Mouse (Mus musculus): ENCODE measurements at regions not wholly inside any gene's neighbourhood (a gene's known extent, or its start where the extent isn't known, plus 50 kb on each side); places are given as distances from the start of the nearest gene placed in this dataset.
"Not testable (repeated sequence)": the region's sequence is repeated elsewhere in the genome, so short reads cannot be mapped to it uniquely, and the experiment has no call there.

DNA sequence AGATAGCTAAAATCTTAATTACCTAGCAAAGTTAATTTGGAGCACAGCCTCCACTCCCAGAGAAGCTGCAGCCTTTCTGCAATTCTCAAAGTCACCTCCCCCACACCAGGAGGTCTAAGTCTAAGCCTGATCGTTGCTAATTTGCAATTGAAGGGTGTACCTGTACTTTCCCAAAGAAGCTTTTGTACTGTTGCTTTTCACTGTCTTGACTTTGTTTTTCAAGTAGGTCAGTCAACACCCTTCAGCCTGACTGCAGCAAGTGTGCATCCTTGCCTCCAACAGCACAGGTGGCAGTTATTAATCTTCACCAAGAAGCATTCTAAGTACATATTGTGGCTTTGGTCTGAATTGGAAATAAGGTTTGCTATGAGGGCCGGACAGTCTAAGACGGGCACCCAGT, 91.7 kb upstream of the Slc22a30 start:
- DNase-seq (ENCODE audit: low spot score): not testable (repeated sequence)

- not testable (repeated sequence) for DNase-seq (ENCODE audit: low spot score)
Measured at GRCm38 (mm10) chr19:8497526-8497925, 92.6 kb upstream of the Slc22a30 start.

DNA sequence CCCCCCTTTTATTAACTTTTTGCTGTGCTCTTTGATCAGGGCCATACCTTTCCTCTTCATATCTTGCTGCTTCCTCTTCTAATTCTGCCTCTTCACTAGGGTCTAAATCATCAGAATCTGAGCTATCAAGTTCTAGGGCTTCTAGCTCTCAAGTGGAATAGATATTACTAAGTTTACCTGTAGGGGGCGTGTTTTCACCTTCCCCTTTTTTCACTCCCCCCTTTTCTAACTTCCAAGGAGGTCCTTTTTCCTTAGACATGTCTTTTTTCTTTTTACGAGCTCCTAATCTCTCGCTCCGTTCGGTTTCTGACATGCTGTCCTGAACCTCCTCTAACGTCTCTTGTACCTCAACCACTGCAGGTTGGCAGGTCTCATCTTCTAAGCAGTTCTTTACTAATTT, 73.3 kb upstream of the Slc22a8 start:
- peak; percentile 0 for DNase-seq (ENCODE audit: low spot score)

- peak; percentile 83 for DNase-seq (ENCODE audit: low spot score)
Measured at GRCm38 (mm10) chr19:8518273-8518672, 72.8 kb upstream of the Slc22a8 start.

DNA sequence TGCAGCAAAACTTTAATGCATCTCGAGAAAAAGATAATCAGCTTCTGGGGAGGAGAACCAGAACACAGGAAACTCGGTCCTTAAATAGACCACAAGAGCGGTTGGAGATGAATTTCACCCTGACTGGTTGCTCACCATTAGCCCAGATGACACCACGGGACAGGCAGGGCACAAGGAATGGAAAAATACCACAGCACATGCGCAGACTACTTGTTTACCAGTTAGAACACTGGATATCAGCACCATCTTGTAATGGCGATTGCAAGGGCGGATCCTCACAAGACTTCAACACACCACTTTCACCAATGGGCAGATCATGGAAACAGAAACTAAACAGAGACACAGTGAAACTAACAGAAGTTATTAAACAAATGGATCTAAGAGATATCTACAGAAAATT, 72.1 kb upstream of the Slc22a8 start:
- DNase-seq (ENCODE audit: low spot score): peak; percentile 31

DNA sequence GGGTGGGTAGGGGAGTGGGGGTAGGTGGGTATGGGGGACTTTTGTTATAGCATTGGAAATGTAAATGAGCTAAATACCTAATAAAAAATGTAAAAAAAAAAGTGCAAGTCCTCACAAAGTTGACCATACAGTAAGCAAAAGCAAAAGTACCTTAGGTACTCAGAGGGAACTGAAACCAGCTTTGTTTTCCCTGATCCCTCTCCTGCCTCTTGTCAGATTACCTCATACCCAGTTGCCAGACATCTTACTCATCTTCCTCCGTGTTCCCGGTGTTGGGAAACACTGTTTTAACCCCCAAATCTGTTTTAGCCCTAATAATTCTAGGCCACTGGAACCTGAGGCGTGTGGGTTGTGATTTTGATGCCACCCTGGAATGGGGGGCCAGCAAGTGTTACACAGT, 56.5 kb upstream of the Slc22a8 start:
- no peak for DNase-seq (ENCODE audit: low spot score)

DNA sequence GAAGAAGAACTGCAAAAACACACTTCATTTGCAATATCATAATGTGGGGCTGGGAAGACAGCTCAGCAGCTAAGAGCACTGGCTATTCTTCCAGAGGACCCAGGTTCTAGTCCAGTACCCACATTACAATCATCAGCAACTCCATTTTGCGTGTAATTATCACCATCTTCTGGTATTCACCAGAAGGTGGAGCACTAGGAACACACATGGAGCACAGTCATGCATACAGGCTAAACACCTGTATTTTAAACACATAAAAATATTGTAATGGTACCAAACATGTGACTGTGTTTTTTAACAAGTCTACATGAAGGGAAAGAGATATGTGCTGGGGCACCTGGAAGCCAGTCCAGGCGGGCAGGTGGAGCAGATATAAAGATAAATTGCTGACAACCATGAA, 55.0 kb upstream of the Slc22a8 start:
- DNase-seq (ENCODE audit: low spot score): no peak

All from lung, postnatal 25 days (tissue).